Mouse (Mus musculus): Measurements from ENCODE around the gene Fndc3b.
A peak's percentile ranks its signal among the peaks of the same experiment; 100 is the strongest.

Fndc3b gene

DNA sequence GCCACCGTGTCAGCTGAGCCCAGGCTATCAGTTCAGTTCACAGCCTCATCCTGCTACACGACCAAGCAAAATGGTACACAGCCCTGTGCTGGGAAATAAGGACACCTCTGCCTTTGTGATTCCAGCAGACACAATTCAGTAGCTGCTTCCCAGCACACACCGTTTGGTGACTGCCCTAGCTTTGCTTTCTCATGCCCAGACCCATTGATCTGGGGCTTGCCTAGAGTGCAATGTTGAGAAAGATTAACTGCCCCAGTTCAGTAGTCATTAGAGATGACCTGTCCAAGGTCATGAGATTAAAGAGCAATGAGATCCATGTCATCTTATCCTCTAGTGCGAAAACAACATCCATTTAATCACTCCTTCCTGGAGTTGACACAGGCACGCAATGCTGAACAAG, 47.9 kb downstream of the Fndc3b start:
- no peak for DNase-seq

DNA sequence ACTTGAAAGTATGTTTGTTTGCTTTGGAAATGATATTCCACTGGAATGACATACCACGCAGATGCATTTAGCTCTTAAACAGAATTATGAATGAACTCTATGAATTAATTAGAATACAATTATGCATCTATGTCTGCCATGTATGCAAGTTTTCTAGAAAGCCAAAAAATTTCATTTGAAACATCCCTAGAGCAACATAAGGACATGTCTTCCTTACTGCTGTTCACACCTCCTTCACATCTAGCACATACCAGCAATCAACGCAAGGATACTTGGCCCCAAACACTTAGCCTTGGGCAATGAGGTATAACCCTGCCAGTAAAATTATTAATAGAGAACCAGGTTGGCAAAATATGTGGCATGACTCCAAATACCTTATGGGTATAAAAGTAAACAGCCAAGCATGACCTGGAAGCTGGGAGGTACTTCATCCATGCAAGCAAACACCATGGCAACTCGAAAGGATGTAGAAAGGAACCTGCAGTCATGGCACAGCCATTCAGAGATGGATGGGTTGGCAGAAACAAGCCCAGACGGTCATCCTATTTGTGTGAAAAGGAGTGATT, 52.8 kb downstream of the Fndc3b start:
- no peak for DNase-seq

DNA sequence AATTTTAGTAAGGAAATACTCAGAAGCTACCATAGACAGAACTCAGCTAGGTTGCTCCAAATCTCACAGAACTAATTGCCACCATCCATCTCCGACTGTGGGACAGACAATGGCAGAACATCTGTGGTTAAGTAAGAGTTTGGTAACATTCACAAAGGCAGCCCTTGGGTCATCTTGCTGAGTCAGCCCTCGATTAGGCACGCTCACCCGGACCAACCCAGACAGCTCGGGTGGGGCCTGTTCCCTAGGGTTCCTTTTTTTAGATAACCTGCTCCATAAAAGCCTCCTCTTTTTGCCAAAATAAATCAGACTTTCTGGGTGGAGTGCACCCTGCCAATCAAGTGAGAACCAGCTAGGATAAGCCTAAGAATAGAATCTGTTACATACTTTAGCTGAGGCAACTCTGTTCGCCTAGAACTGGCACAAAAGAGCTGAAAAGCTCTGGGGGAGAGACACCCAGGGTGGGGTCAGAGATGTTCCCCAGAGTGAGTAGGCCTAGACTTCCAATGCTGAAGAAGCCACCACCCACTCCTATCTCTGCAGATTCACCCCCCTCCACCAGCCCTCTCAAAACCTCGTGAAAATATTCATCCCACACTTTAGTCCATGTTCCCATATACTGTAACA, 54.2 kb downstream of the Fndc3b start:
- DNase-seq = no peak

DNA sequence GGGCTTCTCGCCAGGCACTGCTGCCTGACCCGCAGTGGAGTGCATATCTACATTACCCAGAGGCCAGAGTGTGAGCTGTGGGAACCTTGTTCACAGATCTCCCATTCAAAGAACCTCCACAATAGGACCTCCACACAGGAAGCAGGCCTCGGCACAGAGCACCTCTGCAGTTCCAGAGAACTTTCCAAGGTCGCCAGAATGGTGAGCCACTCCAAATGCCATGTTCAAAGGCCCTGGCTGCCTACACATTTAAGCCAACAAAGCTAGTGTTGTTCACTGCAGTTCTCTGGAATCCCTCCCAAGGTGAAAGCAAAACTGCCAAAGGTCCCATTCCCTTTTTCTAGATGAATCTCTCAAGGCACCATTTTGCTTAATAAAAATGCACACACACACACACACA, 55.4 kb downstream of the Fndc3b start:
- DNase-seq = no peak

DNA sequence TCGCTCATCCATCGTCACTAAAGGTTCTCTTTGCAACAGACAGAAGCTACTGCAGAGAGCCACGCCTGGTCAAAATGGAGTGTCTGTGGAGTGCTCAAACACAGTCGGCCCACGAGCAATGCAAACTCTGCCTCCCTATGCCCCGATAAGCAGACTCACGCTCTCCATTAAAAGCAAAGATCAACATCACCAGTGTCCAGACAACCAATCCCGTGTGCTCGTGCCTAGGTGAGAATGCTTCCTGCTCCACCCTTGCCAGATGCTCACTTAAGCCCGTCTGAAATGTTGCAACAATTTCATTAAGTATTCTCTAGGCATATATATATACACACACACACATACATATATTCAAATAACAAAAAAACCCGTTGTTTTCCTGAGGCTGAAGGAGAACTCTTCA, 56.1 kb downstream of the Fndc3b start:
- DNase-seq = no peak

DNA sequence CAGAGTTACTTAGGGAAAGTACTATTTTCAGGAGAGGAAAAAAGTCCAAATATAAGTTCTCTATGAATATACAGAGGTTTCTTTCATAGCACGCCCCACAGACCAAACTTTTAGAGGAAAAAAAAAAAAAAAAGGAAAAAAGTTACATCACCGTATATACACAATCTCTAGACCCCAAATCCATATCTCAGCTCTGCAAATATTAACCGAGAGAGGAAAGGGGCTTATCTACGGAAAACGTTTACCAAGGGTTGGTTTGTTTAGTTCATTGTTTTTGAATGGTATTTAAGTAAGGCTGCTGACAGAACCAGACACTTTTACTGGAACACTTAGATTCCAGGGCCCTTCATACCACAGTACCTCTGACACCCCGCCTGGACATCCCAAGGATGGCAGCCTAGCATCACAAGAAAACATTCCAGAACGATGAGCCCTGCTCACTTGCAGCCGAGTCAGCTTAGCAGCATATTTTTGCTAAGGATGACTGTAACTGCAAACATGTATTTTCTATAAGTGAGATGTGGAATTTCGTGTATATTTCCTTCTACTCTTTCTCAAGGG, 58.6 kb downstream of the Fndc3b start:
- DNase-seq = no peak

DNA sequence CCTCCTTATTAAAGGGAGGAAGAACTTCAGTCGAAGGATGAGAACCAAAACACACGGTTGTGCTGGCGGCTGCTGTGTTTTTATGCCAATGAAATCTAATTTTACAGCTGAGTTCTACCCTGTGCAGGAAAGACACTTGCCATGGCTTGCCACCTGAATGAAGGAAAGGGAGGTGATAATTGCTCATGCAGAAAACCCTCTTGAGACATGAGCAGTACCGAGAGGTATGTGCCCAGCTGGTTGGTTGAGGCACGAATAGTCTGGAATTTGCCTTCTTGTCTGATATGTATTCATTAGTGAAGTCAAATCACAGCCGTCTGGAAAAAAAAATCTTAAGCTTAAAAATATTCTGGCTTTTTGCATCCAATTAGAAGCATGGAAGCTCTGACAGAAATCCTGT, 59.4 kb downstream of the Fndc3b start:
- DNase-seq = no peak

DNA sequence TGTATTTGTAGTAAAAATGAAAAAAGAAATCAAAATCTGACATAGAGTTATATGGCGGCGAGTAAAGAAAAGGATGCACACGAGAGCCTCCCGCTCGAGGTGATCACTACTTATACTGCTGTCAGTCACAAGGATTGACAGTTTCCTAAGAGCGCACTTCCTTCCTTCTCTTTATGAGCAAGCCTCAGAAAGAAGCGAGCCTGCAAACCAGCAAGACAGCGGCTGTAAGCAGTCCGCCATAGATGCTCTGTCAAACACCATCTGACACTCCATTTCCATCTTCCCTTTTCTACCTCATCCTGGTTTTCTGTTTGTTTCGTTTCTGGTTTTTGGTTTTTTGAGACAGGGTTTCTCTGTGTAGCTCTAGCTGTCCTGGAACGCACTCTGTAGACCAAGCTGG, 61.0 kb downstream of the Fndc3b start:
- DNase-seq = no peak

DNA sequence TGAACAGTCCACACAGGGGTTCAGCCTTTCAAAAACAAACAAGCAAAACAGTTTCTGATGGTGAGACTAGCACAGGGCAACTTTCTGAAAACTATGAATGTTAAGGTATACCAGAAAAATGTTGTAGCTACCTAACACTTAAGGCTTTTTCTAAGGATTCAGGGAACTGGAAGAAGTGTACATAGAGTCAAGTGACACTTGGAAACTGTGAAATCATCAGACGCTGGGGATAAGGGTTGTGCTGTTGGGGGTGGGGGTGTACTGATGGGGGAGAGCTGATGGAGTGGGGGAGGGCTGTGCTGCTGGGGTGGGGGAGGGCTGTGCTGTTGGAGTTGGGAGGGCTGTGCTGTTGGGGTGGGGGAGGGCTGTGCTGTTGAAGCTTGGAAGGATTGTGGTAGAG, 61.8 kb downstream of the Fndc3b start:
- no peak for DNase-seq

DNA sequence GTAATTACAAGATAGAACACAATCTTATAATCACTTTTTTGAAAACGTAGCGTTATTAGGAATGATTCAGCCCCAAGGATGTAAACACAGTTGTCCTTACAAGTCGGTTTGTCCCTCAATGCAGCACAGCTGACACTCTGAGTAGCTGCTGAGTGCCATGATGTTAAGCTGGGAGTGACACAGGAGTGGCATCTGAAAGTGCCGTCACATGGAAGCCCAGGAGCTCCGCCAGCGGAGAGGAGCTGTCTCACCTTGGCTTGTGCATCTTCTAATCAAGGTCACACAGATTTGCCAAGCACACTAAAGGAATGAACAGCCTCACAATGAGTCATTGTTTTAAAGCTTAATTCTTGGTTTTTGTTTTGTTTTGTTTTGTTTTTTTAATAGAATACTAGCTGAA, 68.7 kb downstream of the Fndc3b start:
- DNase-seq = no peak

DNA sequence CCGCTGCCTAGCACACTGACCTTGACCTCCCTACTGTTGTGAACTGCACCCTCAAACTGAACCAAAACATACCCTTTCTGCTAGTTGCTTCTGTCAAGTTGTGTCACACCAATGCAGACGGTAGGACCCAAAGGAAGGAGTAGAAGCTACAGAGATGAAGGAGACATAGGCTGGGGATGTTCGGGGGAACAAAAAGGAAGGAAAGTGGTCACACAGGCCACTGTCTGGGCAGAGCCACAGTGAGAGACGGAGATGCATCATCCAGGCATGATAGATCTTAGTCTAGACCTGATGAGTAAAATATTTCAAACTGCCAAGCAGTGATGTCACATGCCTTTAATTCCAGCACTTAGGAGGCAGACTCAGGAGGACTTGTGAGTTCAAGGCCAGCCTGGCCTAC, 71.4 kb downstream of the Fndc3b start:
- no peak for DNase-seq

DNA sequence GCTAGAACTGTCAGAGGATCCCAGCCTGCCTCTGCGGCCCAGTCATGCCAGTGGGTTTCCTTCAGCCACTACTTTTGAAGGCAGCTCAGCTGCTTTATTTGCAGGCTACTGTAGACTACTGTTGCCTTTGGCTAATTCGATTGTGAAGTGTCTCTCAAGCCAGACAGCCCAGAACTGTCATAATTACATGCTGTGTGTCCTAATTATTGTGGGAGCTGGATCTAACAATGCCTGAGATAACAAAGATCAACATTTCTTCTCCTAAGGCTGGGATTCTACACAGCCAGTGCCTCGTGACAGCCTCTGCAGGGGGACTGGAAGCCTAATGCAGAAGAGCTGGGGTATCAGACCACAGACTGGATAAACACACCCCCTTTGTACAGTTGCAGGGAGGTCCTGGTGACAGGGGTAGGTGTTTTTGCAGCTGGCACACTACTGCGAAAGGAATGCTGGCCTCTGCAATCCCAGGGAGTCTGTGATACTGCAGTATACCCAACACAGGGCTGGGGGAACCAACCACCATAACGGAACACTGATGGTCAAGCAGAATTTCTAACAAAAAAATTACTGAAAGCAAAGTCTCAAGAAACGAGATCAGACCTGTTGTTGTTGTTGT, 74.0 kb downstream of the Fndc3b start:
- DNase-seq = no peak

DNA sequence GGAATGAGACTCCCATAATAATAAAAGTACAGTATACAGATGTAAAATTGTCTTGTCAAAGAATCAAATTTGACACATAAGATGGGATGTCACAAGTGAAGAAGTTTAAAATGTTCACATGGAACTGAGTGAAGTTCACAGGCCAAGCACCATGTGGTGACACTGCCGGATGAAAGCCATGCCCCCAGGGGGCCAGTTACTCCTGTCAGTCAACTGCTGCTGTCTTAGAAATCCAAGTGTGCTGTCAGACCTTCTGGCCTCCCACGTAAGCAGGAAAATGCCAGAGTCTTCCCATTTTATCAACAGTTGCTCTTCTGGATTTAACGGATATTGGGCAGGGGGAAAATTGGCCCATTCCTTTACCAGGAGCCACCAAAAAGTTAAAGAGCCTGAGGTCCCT, 75.3 kb downstream of the Fndc3b start:
- no peak for DNase-seq

DNA sequence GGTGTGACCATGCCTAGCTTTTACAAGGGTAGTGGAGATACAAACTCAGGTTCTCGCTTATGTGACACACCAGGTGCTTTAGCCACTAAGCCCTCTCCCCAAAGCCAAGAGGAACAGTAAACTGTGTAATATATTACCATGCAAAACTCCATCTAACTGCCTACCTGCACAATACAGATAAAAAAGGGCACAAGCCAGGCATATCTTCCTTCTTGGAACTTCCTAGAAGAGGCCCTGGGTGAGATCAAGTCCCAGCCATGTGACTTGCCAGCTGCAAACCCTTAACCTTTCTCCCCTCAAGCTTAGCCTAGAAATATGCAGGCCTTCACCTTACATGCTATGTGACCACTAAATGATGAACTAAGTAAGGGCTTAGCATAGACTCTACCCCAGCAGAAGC, 78.2 kb downstream of the Fndc3b start:
- DNase-seq = no peak

DNA sequence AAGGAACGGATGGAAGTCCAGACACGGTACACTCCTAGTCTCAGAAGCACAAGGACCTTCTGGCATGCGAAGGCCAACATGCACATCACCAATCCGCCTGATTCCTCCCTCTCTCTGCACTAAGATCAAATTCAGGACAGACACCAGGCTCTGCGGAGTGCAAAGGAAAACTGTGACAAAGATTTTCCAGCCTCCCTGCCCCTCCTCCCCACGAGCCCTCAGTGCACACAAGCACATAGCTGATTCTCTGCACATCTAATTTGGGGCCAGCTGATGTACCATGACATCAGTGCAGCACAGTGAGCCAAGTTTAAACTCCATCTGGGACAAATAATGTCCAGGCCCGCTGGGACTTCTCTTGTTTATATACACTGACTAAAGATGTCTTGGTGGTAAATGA, 80.0 kb downstream of the Fndc3b start:
- DNase-seq = no peak

DNA sequence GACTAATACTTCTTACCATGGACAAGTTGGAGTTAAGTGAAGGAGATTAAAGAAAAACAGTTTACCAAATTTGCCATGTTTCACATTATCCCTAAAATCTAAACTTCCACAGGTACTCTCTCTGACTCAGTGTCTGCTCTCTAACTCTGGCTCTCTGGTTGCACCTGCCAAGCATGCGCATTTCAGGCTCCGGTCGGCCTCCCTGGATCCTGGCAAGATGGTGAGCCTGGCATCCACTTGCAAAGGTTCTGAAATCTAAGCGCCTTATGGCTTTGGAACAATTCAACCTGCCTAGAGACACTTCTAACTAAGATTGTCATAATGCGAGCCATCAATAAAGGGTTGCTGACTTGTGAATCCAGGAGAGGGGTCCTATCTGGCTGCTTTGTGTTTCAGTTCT, 81.4 kb downstream of the Fndc3b start:
- no peak for DNase-seq

DNA sequence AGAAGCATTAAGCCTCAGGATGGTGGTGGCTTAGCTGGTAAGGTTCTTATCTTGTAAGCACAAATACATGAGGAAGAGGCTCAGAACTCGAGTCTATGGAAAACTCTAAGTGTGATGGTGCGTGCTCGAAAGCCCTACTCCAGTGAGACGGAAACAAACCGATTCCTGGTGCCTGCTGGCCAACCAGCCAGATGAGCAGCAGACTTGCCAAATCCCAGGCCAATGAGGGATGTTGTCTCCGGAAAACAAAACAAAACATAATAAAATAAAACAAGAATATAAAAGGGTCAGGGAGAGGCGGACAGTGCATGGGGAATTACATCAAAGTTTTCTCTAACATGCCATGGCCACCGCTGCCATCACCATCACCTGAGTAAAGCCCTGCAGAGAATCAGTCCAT, 84.8 kb downstream of the Fndc3b start:
- DNase-seq = no peak

DNA sequence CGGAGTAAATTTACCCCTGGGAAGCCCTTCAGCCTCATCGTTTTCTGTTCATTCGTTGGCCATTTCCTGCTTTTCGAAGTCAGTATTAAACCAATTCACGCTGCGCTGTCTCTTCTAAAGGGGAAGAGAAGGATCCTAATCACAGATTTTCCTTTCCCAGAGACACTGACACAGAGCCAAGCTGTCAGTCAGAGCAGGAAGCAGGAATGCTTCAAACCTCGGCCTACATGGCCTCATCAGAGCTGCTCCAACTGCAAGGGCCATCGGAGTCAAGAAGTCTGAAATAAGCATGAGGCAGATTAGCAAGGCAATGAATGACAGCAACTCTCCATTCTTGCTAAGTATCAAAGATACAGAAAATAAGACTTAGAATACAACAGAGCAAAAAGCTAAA, 85.5 kb downstream of the Fndc3b start:
- DNase-seq = no peak

DNA sequence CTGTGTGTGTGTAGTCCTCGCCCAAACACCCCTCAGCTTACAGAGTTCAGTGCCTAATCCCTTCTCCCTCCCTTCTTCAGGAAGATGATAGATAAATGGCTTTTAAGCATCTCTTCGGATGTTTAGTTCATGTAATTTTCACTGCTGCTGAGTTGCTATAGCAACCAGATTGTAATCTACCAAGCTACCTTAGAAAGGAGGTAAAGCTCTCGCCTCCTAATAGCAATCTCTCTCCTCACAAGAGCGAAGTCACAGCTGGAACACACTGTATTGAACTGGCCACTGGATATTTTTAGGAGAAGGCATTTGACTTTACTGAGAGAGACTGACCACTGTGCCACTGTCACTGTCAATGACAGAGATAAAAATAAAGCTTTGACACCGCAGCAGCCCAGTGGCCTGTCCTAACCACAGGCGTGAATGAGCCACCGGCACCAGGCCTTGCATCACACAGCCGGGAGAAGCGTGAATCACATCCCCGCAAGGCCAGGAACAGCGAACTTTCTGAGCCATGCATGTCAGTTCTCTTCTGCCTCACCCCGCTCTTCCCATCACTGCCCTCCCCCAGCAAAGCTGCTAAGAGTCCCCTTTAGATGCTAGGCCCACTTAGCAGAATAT, 86.0 kb downstream of the Fndc3b start:
- no peak for DNase-seq

DNA sequence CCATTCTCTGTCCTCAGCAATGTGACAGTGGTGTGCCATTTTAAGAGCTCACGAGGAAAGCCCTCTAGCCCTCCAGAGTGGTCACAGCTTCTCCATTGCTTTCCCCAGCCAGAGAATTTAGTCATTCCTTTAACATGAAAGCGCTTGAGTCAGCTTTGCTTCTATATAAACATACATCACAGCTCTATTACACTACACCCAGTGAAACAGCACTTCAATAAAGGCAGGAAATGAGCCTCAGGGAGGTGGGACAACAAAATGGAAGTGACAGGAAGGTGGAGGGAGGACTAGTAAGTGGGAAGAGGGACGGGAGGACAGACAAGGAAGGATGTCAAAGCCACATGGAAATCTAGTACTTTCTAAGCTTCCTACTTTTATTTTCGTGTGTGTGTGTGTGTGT, 88.7 kb downstream of the Fndc3b start:
- no peak for DNase-seq

DNA sequence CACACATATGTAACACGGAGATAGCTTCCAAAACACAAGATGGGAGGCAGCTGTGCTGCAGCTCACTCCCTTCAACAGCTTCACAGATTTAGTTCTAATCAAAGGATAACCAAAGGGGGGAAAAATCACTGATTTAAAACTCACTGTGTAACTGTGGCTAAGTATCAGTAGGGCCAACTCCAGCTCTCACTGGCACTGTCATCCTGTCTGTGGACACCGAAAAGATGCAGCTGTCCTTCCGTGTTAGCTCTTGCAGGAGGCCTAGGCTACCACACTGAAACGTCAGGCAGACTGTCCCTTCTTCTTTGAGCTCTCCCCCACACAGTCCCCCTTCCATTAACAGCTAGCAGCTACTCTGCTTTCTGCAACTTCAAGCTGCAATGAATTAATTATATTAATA, 89.9 kb downstream of the Fndc3b start:
- no peak for DNase-seq

DNA sequence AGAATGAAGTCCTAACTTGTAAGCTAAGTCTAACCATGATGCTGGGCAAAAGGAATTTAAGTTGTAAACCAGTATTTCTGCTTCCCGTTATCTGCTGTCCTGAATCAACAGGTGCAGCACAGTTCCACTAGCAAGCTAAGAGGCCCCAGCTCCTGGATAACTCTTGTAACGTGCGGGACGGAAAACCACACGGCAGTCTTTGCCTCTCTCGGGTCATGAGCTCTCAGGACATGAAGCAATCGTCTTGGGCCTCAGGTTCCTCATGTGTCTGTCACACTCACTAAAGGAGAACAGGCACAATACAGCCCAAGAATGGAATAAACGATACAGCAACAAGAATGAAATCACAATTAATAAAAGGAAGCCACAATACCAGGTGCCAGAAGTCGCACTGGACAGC, 93.4 kb downstream of the Fndc3b start:
- DNase-seq = no peak

DNA sequence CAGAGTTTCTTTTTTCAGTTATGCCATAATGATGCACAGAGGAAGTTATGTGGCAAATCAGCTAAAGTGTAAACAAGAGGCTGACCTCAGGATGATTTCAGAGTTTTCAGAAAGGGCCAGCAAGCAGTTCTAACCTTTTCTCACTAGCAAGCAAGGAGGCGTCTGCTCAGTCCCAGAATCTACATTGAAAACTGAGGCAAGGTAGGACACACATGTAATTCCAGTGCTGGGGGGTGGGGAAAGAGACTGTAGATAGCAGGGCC, 93.9 kb downstream of the Fndc3b start:
- DNase-seq = no peak

DNA sequence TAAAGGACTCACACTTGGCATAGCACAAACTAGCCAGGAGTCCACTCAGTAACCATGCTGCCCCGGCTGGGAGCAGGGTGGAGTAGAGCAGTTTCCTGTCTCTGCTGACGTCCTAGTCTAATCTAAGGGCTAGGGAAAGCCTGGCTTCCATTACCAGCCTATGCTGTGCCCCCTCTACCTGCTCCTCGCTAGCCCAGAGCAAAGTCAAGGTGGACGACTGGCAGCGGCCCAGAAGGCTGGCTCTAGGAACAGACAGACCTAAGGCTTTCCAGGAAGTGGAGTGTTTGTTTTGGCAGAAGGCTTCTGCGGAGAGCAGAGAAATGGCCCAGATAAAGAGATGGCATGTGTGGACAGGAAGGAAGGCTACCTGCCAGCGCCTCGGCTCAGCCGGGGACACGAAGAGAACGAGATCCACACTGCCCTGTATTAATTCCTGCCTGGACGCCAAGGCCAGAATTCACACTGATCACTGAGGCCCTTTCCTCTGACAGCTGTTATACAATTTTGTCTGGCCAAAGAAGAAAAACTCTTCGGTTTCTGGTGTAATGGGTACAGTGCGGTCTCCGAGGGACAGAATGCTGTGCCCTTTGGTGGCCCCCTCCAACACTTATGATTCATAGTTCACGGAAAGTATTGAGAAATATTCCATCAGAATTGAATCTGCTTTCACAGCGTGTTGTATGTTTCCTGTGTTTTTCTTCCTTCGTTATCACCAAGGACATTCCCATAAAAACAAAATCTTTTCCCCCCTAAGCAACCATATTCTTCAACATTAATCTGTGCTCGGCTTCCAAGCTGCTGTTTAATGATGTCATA, 94.5 kb downstream of the Fndc3b start:
- DNase-seq = peak; percentile 80
